Comparison of ENCODE assay signal across 9 mouse cellular contexts in the genomic region with DNA sequence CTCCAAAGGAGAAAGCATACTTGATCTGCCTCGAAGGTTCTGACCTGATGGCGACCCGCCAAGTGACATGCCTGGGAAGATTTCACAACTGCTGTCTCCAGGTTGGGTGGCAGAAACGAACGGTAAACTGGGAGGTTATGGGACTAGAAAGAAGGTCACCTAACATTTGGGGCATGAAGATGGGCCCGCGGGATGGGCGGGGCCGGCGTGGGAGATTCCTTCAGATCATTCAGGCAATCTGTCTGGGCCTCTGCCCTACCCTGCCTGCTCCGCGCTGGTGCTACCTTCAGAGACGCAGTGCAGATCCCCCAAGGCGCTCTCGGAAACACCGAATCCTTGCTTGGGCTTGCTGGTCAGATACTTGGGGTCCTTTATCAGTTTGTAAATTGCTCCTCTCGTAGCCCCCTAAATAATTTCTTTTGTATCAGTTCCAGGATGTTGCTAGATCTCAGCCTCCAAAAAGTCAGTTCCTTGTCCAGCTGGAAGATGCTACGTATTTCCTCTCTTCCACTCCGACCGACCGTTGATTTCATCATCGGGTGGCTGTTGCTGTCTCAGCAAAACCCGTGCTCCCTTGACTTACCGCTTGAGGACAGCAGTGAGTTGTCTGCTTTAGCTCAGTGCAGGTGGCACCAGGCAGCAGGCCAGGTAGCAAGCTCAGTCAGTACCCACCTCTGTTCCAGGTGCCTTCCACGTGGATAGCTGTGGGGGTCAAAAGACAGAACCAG. TPM values are rescaled to one million over a fixed set of nuclear protein-coding genes. Genes with fewer than 3 reads are reported as not detected.
DNase-seq lines count a peak whose midpoint lies in the region; ATAC-seq and TF ChIP-seq lines count a peak whose summit lies in the region.
"Had no signal": no experiment of that assay in that cellular context is flagged by ENCODE, and none has a peak within 500 bp of the region (broad histone marks: within the 10 kb centered on the region; RNA-seq: fewer than 3 reads in every experiment).

No protein-coding gene starts in this region.

- no peaks in the 10 kb centered on the region for H3K9me3 ChIP-seq in ES-Bruce4 (replicated peaks; ENCODE audit: control insufficient read depth, insufficient read depth, low read length, poor library complexity, severe bottlenecking)
- H3K9me3 ChIP-seq in forebrain, embryonic 11.5 days (ENCODE audit: control insufficient read depth, low read length) = no peaks in the 10 kb centered on the region
- H3K9me3 ChIP-seq in hindbrain, postnatal 0 days (ENCODE audit: low read length) = no peaks in the 10 kb centered on the region

- H3K36me3 ChIP-seq in ES-Bruce4 (ENCODE audit: control insufficient read depth, insufficient read depth, low read length, poor library complexity, severe bottlenecking) = no peaks in the 10 kb centered on the region
- no peaks in the 10 kb centered on the region for H3K36me3 ChIP-seq in forebrain, embryonic 11.5 days (ENCODE audit: control insufficient read depth, insufficient read depth, low read length)
- H3K36me3 ChIP-seq in hindbrain, postnatal 0 days (ENCODE audit: insufficient read depth, low read length) = no peaks in the 10 kb centered on the region

- TF ChIP-seq CTCF in ES-Bruce4 (IDR thresholded peaks at IDR 0.05; ENCODE audit: low read depth, low read length) = peak; percentile 91
- peak; percentile 66 for TF ChIP-seq CTCF in brain, embryonic 14.5 days (IDR thresholded peaks at IDR 0.05; ENCODE audit: borderline replicate concordance, extremely low read depth, insufficient read depth, insufficient read length)
- TF ChIP-seq CTCF in hindbrain, postnatal 0 days (IDR thresholded peaks at IDR 0.05; ENCODE audit: low read depth) = peak; percentile 91
- peak; percentile 72 for TF ChIP-seq CTCF in left cerebral cortex, adult 2 months (IDR thresholded peaks at IDR 0.05)

- peak overlapping the region; percentile 37 for H3K4me2 ChIP-seq in forebrain, embryonic 11.5 days (ENCODE audit: low read depth, low read length, severe bottlenecking)
- peak overlapping the region; percentile 51 for H3K4me2 ChIP-seq in hindbrain, postnatal 0 days (ENCODE audit: low read depth, low read length)

- no peak overlapping the region for H3K27ac ChIP-seq in ES-Bruce4 (ENCODE audit: insufficient read depth, low read length)
- H3K27ac ChIP-seq in forebrain, embryonic 11.5 days (ENCODE audit: low read depth, low read length) = no peak overlapping the region
- H3K27ac ChIP-seq in hindbrain, postnatal 0 days = no peak overlapping the region; the same call in 1 of the 2 replicates
- no peak overlapping the region for H3K27ac ChIP-seq in left cerebral cortex, adult 2 months

- TF ChIP-seq POLR2A in ES-Bruce4 (IDR thresholded peaks at IDR 0.05; ENCODE audit: insufficient read depth, low read length) = no peak
- TF ChIP-seq POLR2A in brain, embryonic 14.5 days (IDR thresholded peaks at IDR 0.05; ENCODE audit: borderline replicate concordance, extremely low read depth, insufficient read depth, insufficient read length, poor library complexity, severe bottlenecking) = no peak

- TF ChIP-seq EP300 in ES-Bruce4 (IDR thresholded peaks at IDR 0.05; ENCODE audit: insufficient read depth, low read depth, low read length) = no peak

- ATAC-seq in forebrain, embryonic 11.5 days (replicated peaks; ENCODE audit: low FRiP score) = 0 out of 2 replicates have a peak, but pooled peaks have one; percentile 42
- peak; percentile 87 for ATAC-seq in hindbrain, postnatal 0 days

- intact Hi-C loops in left cerebral cortex, adult 2 months (cut with DNase I) = loop anchor here (5.0 kb wide), 1 partner anchor 97 kb away; no protein-coding TSS in a partner anchor

- no peaks in the 10 kb centered on the region; the same call in 1 of the 2 replicates for H3K27me3 ChIP-seq in ES-Bruce4 (ENCODE audit: control insufficient read depth, insufficient read depth, low read length, poor library complexity, severe bottlenecking)
- H3K27me3 ChIP-seq in forebrain, embryonic 11.5 days (ENCODE audit: control insufficient read depth, insufficient read depth, low read length) = no peaks in the 10 kb centered on the region
- no peaks in the 10 kb centered on the region for H3K27me3 ChIP-seq in hindbrain, postnatal 0 days (ENCODE audit: insufficient read depth, low read length)

- peak overlapping the region; percentile 6; the same call in 1 of the 2 replicates for H3K9ac ChIP-seq in ES-Bruce4 (ENCODE audit: low read depth, poor library complexity, severe bottlenecking)
- no peak overlapping the region for H3K9ac ChIP-seq in forebrain, embryonic 11.5 days (ENCODE audit: low read length)
- H3K9ac ChIP-seq in hindbrain, postnatal 0 days (replicated peaks; ENCODE audit: low read length) = peak overlapping the region; percentile 25; the same call in 1 of the 2 replicates

- DNase-seq in brain, embryonic 14.5 days (ENCODE audit: low read depth) = peak; percentile 69
- no peak for DNase-seq in forebrain, embryonic 11.5 days (ENCODE audit: low spot score)
- DNase-seq in hindbrain, postnatal 0 days (ENCODE audit: low spot score) = peak; percentile 79
- DNase-seq in left cerebral cortex, adult 2 months (ENCODE audit: extremely low spot score in 1 of 2, low spot score in 2 of 2) = peak; percentile 48 to 54
- peak; percentile 45 to 67 for DNase-seq in lung, postnatal 4 days
- peak; percentile 77 to 79 for DNase-seq in right cerebral cortex, postnatal 10 days (ENCODE audit: low spot score in 2 of 2)
- DNase-seq in adipocyte (ENCODE audit: low spot score) = no peak

- peak overlapping the region; percentile 8 for H3K4me3 ChIP-seq in ES-Bruce4 (ENCODE audit: low read depth, low read length)
- peak overlapping the region; percentile 11 for H3K4me3 ChIP-seq in forebrain, embryonic 11.5 days (ENCODE audit: low read depth, low read length)
- peak overlapping the region; percentile 27 for H3K4me3 ChIP-seq in hindbrain, postnatal 0 days (ENCODE audit: low read length)
- H3K4me3 ChIP-seq in left cerebral cortex, adult 2 months = peak overlapping the region; percentile 33

- 11% methylated on average over 25 of the region's 25 CpGs for WGBS in forebrain, embryonic 11.5 days
- 14% methylated on average over 25 of the region's 25 CpGs for WGBS in hindbrain, postnatal 0 days

- no peaks in the 10 kb centered on the region for H3K4me1 ChIP-seq in ES-Bruce4 (ENCODE audit: control insufficient read depth, insufficient read depth, low read length)
- 0 out of 2 replicates have a peak, but pooled peaks cover 3% of the 10 kb centered on the region for H3K4me1 ChIP-seq in forebrain, embryonic 11.5 days (replicated peaks; ENCODE audit: control insufficient read depth, insufficient read depth, low read length)
- no peaks in the 10 kb centered on the region for H3K4me1 ChIP-seq in hindbrain, postnatal 0 days (ENCODE audit: insufficient read depth, low read length)

RNA-seq across cellular contexts. Expression of a gene that starts 12.6 kb away (rescaled TPM):
- polyA plus RNA-seq in ES-Bruce4 (2011; ENCODE audit: insufficient read depth, insufficient read length, low read depth, missing spikeins) = not detected in 2 replicates
- polyA plus RNA-seq in brain, embryonic 14.5 days (2012; rRNA removed) = not detected in 2 replicates
- polyA plus RNA-seq in forebrain, embryonic 11.5 days (2014; fragmentation: Nextera tagmentation; extraction: Ambion mirVana) = not detected in 2 replicates
- not detected in 2 replicates for total RNA-seq in hindbrain, postnatal 0 days (2014; rRNA removed)
- polyA plus RNA-seq in hindbrain, postnatal 0 days (2015; fragmentation: Nextera tagmentation; extraction: Ambion mirVana) = not detected in 2 replicates
- not detected for total RNA-seq in left cerebral cortex, adult 2 months (2021)

RNA-seq across cellular contexts. Expression of a gene that starts 26.1 kb away (rescaled TPM):
- 3.2 and 5.6 TPM in 2 replicates for polyA plus RNA-seq in ES-Bruce4 (2011; ENCODE audit: insufficient read depth, insufficient read length, low read depth, missing spikeins)
- polyA plus RNA-seq in brain, embryonic 14.5 days (2012; rRNA removed) = 12.3 and 12.6 TPM in 2 replicates
- polyA plus RNA-seq in forebrain, embryonic 11.5 days (2014; fragmentation: Nextera tagmentation; extraction: Ambion mirVana) = 4.6 and 7.0 TPM in 2 replicates
- 0.25 and 0.63 TPM in 2 replicates for total RNA-seq in hindbrain, postnatal 0 days (2014; rRNA removed)
- 6.7 and 6.9 TPM in 2 replicates for polyA plus RNA-seq in hindbrain, postnatal 0 days (2015; fragmentation: Nextera tagmentation; extraction: Ambion mirVana)
- 1 to 10 TPM; 4.7 to 6.0 TPM for total RNA-seq in left cerebral cortex, adult 2 months (2021)

RNA-seq across cellular contexts. Expression of a gene that starts 46.0 kb away (rescaled TPM):
- polyA plus RNA-seq in ES-Bruce4 (2011; ENCODE audit: insufficient read depth, insufficient read length, low read depth, missing spikeins) = 42.2 and 49.2 TPM in 2 replicates
- polyA plus RNA-seq in brain, embryonic 14.5 days (2012; rRNA removed) = 32.4 and 34.6 TPM in 2 replicates
- polyA plus RNA-seq in forebrain, embryonic 11.5 days (2014; fragmentation: Nextera tagmentation; extraction: Ambion mirVana) = 87.0 and 92.6 TPM in 2 replicates
- 21.5 and 30.7 TPM in 2 replicates for total RNA-seq in hindbrain, postnatal 0 days (2014; rRNA removed)
- polyA plus RNA-seq in hindbrain, postnatal 0 days (2015; fragmentation: Nextera tagmentation; extraction: Ambion mirVana) = 41.3 and 47.7 TPM in 2 replicates
- 10 to 100 TPM; 31.3 to 39.4 TPM for total RNA-seq in left cerebral cortex, adult 2 months (2021)

RNA-seq across cellular contexts. Expression of a gene that starts 46.2 kb away (rescaled TPM):
- 15.5 and 15.6 TPM in 2 replicates for polyA plus RNA-seq in ES-Bruce4 (2011; ENCODE audit: insufficient read depth, insufficient read length, low read depth, missing spikeins)
- polyA plus RNA-seq in brain, embryonic 14.5 days (2012; rRNA removed) = 50.3 and 59.4 TPM in 2 replicates
- polyA plus RNA-seq in forebrain, embryonic 11.5 days (2014; fragmentation: Nextera tagmentation; extraction: Ambion mirVana) = 68.9 and 71.6 TPM in 2 replicates
- total RNA-seq in hindbrain, postnatal 0 days (2014; rRNA removed) = 38.3 and 47.8 TPM in 2 replicates
- 51.7 and 52.0 TPM in 2 replicates for polyA plus RNA-seq in hindbrain, postnatal 0 days (2015; fragmentation: Nextera tagmentation; extraction: Ambion mirVana)
- 10 to 100 TPM; 13.8 to 15.8 TPM for total RNA-seq in left cerebral cortex, adult 2 months (2021)

RNA-seq across cellular contexts. Expression of a gene that starts 49.8 kb away (rescaled TPM):
- 1.8 and 2.2 TPM in 2 replicates for polyA plus RNA-seq in ES-Bruce4 (2011; ENCODE audit: insufficient read depth, insufficient read length, low read depth, missing spikeins)
- 0.08 and 0.09 TPM in 2 replicates for polyA plus RNA-seq in brain, embryonic 14.5 days (2012; rRNA removed)
- polyA plus RNA-seq in forebrain, embryonic 11.5 days (2014; fragmentation: Nextera tagmentation; extraction: Ambion mirVana) = not detected in 2 replicates
- total RNA-seq in hindbrain, postnatal 0 days (2014; rRNA removed) = 1.2 TPM in 1 of 2 replicates, not detected in the other
- 0.30 and 0.36 TPM in 2 replicates for polyA plus RNA-seq in hindbrain, postnatal 0 days (2015; fragmentation: Nextera tagmentation; extraction: Ambion mirVana)
- not detected for total RNA-seq in left cerebral cortex, adult 2 months (2021)
- polyA plus RNA-seq: gonadal fat pad, adult 2 months had no signal

Comparison
In these comparisons a context has a peak if more than half of its experiments do, and no peak if none do; other contexts are left out.
1. DNase-seq: peak in brain, embryonic 14.5 days (single experiment), hindbrain, postnatal 0 days (single experiment), left cerebral cortex, adult 2 months (2 of 2), lung, postnatal 4 days (2 of 2) and right cerebral cortex, postnatal 10 days (2 of 2); none in forebrain, embryonic 11.5 days (single experiment) and adipocyte (single experiment).
2. Peak in every context shown above with its lines, with median percentiles within 50 percentile points of each other: H3K4me3 ChIP-seq and CTCF ChIP-seq.